Mouse (Mus musculus) gastrocnemius, adult 8-10 months (tissue): ENCODE results near the gene Vmn2r88. TPM values are rescaled to one million over a fixed set of nuclear protein-coding genes. Genes with fewer than 3 reads are reported as not detected.
"Not testable (repeated sequence)": the region's sequence is repeated elsewhere in the genome, so short reads cannot be mapped to it uniquely, and the experiment has no call there.

Experiments
- DNase-seq, 2 experiments: peaks; one replicate each; pipeline ENCODE4 v3.0.0; 2022; ENCODE audit warnings: low spot score in 2 of 2
- total RNA-seq, 4 experiments: library from RNA; stranded (reverse); gene quantifications; 2 replicates each; pipeline ENCODE4 v1.2.4; 2022

The Vmn2r88 gene
- not detected for total RNA-seq

DNA sequence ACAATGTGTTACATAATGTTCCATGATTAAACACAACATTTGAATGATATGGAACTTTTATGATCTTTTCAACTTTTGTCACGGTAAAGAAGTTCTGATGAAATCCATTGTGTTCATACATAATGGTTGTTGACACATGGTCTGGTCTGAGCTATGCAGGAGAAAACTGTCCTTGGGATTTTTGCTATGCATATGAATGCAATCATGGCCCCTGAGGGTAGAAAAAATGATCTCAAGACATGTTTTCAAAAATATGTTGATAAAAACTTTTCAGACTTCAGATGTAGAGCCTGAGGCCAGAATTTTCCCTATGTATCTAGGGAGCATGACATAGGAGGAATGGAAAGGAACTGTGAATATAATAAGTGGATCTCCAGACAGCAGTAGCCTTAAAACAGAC lies at the start of gene Vmn2r88:
Gene Vmn2r88, plus strand, starts transcription at position 301 of the 400 bp plus-strand sequence.
- DNase-seq: no peak

DNA sequence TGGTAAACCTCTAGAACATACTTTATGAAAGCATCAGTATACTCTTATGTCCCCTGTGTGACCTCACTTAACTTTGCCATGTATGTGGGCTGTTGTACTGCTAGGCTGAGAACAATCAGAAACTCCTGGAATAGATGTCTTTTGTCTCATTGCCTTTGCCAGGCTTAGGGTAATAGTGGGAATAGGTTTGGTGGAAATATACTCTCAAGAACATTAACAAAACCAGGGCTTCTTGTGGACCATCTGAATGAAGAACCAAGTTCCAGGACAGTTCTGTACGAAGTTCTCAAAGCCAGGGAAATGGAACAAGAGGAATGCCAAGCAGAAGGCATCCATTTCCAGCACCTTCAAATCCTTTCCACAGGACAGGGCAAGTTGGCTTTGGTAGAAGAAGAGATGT lies 49.2 kb upstream of the Vmn2r88 start, which contains the start of gene Gm7247:
Gene Gm7247, plus strand, starts transcription at position 301 of the 400 bp plus-strand sequence.
- DNase-seq: no peak

DNA sequence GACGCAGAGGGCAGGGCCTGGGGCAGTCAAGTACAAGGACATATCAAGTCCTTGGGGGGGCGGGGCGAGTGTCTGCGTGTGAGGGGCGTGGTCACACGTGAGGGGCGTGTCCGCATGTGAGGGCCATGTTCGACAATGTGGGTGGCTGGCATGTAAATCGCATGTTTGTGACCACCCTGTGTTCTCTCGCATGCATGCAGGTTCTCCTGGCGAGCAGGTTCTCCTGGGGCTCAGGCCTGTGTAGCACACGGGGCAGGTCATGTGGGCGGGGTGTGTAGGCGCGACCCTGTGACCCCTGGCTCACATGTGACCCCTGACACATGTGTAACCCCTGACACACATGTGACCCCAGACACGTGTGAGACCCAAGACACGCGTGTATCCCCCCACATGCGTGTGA lies 27.8 kb upstream of the Vmn2r88 start:
- DNase-seq: no peak

DNA sequence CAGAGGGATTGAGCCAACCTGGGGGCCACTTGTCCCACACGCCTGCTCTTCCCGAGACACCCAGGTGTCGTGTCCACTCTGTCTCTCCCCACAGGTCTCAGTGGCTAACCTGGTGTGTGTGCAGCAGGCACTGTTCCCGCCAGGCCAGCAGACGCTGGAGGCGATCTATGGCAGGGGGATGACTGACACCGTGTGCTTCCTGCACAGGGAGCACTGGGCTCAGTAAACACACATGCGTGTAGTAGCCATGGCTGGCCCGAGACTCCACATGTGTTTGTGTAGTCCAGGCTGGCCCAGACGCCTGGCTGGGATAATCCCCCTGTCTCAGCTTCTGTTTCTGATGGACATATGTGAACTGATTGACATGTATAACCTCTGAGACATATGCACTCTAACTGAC lies 26.3 kb upstream of the Vmn2r88 start:
- no peak for DNase-seq

DNA sequence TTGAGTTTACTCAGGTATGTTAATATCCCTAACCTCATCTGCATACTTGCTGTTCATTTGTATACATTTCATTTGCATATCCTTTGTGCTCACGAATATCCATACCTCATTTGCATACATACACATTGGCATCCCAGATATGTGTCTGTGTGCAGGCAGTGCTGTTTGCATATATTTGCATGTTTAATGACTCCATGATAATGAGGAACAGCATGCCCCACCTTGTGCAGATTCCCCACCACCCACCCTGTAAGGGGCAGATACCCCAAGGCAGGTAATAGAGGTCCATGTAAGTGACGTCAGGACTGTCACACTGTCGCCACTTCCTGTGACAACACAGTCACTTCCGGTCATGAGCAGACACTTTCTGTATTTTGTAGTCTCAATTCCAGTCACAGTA lies 24.9 kb upstream of the Vmn2r88 start:
- no peak for DNase-seq

DNA sequence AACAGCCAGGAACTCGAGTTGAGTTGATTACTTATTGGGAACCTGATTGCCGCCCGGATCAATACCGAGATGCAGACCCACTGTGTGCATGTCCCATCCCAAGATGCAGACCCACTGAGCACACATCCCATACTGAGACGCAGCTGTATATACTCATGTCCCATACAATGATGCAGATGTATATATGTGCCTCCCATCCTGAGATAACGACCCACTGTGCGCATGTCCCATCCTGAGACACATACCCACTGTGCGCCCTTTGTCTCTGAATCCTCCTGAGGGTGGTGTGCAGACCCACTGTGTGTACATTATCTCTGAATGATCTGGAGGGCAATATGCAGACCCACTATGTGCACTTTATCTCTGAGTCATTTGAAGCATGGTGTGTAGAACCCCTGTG lies 22.9 kb upstream of the Vmn2r88 start:
- DNase-seq: no peak

DNA sequence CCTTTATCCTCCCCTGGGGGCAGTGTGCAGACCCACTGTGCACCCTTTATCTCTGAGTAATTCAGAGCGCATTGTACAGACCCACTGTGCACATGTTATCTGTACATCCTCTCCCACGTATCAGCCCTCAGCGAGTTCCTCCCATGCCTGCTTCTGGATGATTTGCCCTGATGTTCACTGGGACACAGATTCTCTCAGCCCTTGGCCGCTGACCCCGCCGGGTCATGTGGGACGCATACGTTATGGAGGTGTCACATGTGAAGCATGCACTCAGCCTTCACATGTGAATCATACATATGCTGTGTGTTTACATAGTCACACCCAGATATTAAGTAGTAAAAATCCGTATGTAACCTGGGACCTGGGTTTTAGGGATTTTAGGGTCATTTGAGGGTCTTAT lies 22.4 kb upstream of the Vmn2r88 start:
- DNase-seq: no peak

DNA sequence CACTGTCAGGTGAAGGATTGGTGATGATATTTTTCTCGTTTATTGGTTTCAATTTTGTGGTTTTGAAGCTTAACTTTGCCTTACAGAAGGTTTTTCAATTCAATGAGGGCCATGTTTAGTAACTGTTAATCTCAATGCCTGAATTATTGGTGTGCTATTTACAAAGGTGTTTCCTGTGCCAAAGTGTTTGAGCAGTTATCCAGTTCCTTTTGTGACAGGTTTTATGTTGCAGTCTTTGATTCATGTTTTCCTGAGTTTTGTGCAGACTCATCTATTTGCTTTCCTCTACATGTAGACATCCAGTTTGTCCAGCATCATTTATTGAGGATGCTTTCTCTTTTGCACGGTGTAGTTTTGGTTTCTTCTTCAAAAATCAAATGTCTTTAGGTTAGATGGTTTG lies 13.3 kb downstream of the Vmn2r88 start:
- no peak for DNase-seq

DNA sequence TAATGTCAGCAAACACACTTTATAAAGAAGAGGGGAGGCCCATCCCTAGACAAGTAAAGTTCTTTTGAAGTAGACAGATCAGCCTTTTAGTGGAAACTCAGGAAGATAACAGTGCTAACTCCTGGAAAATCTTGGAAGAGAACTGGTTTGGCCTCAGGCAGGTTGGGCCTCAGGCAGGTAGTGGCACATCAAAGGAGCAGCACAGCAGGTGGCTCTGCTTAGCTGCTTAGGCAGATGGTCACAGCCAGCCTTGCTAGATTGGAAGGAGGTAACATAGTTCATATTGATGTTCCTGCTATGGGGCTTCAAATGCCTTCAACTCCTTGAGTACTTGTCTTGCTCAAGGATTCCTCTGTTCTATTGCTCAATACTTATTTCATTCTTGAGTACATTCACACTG lies 19.5 kb downstream of the Vmn2r88 start:
- not testable (repeated sequence) for DNase-seq

DNA sequence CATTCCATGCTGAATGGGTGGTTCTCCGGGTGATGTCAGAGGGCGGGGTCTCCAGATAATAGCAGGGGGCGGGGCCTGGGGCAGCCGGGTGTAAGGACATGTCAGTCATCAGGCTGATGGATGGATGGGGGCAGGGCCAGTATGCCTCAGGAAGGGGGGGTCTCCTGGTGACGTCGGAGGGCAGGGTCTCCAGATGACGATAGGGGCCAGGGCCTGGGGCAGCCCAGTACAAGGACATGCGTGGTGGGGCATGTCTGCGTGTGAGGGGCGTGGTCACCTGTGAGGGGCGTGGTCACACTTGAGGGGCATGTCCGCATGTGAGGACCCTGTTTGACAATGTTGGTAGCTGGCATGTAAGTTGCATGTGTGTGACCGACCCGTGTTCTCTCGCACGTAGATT lies 23.9 kb downstream of the Vmn2r88 start:
- DNase-seq: no peak

DNA sequence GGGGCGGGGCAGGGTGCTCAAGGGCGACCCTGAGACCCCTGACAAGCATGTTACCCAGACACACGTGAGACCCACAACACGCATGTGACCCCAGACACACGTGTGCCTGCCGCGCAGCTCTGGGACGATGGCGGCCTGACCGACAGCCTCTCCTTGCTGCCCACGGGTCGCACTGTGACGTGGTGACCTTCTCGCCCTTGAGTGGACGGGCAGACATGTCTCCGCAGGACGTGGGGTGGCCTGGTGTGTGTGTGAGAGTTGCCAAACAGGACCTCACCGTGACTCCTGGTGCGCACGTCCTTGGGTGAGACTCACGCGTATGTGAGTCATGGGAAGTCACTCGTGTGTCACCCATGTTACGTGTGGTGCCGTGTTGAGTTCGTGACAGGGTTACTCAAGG lies 24.4 kb downstream of the Vmn2r88 start:
- DNase-seq: no peak

DNA sequence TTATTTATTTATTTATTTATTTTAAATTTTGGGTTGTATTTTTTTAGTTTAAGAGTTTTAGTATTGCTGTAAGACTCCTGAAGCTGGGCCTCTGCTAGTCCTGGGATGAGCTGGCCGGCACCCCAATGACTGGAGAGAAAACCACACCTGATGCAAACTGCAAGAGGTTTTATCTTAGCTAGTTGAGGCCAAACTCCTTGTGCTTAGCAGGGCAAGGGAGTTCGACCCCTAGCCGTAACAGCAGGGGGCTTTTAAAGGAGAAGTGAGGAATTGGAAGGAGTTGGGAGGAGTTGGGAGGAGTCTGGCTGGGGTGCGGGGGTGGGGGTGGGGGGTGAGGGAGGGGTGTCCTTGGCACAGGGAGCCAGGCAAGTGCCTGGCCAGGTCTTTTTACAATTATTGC lies 28.3 kb downstream of the Vmn2r88 start:
- DNase-seq: no peak

DNA sequence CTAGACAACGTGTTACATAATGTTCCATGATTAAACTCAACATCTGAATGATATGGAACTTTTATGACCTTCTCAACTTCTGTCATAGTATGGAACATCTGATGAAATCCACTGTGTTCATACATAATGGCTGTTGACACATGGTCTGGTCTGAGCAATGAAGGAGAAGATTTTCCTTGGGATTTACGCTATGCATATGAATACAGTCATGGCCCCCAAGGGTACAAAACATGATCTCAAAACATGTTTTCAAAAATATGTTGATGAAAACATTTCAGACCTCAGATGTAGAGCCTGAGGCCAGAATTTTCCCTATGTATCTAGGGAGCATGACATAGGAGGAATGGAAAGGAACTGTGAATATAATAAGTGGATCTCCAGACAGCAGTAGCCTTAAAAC lies 40.9 kb downstream of the Vmn2r88 start, which contains the start of gene Vmn2r89:
Gene Vmn2r89, plus strand, starts transcription at position 301 of the 400 bp plus-strand sequence.
- not testable (repeated sequence) for DNase-seq

Other genes starting within 250 kb of the Vmn2r88 start
- gene Rnase2b, start 248.6 kb upstream of the Vmn2r88 start, total RNA-seq: not detected
- not detected for gene Ang2, start 211.7 kb upstream of the Vmn2r88 start, total RNA-seq
- not detected for gene Ear14, start 207.4 kb upstream of the Vmn2r88 start, total RNA-seq
- 1 to 10 TPM in 2 of 4 experiments, under 1 TPM in 2; 0.48 to 5.7 (median 2.8) TPM for gene Rnase2a, start 154.7 kb upstream of the Vmn2r88 start, total RNA-seq
- gene Gm7247, start 49.1 kb upstream of the Vmn2r88 start, total RNA-seq: not detected
- gene Vmn2r89, start 41.0 kb downstream of the Vmn2r88 start, total RNA-seq: not detected
- not detected for gene Gm5622, start 142.0 kb downstream of the Vmn2r88 start, total RNA-seq
- gene Gm17175, start 163.2 kb downstream of the Vmn2r88 start, total RNA-seq: not detected
- gene Gm17174, start 181.3 kb downstream of the Vmn2r88 start, total RNA-seq: not detected
- not detected for gene Gm17078, start 200.5 kb downstream of the Vmn2r88 start, total RNA-seq
- gene Gm4181, start 224.8 kb downstream of the Vmn2r88 start, total RNA-seq: not detected